Mouse (Mus musculus) lung, embryonic 14.5 days (tissue): ENCODE data around the gene Il18bp. TPM values are rescaled to one million over a fixed set of nuclear protein-coding genes. Genes with fewer than 3 reads are reported as not detected.

ENCODE experiments used
- ATAC-seq: fragments of 200-750 bp; cut with Nextera tagmentation; 2 replicates; pipeline ENCODE4 v1.8.0; 2017; ENCODE audit warnings: mild to moderate bottlenecking, moderate TSS enrichment, moderate library complexity; ENCODE audit not compliant: insufficient read depth
- DNase-seq: peaks from one replicate; pipeline ENCODE4 v3.0.0-alpha.2; 2015
- H3K27ac ChIP-seq: fragments of 300-500 bp; sonication (generic); 2 replicates; pipeline ENCODE4 v1.5.1; 2014; ENCODE audit warnings: low read depth, mild to moderate bottlenecking, moderate library complexity
- H3K27me3 ChIP-seq: fragments of 300-500 bp; sonication (generic); 2 replicates; pipeline ENCODE4 v1.6.1; 2014; ENCODE audit warnings: low read length, control low read depth; ENCODE audit not compliant: insufficient read depth
- H3K36me3 ChIP-seq: fragments of 300-500 bp; sonication (generic); 2 replicates; pipeline ENCODE4 v1.6.1; 2014; ENCODE audit warnings: control low read depth; ENCODE audit not compliant: insufficient read depth
- H3K4me1 ChIP-seq: fragments of 300-500 bp; sonication (generic); 2 replicates; pipeline ENCODE4 v1.6.1; 2014; ENCODE audit warnings: antibody characterized with exemption, control low read depth; ENCODE audit not compliant: insufficient read depth
- H3K4me2 ChIP-seq: fragments of 300-500 bp; sonication (generic); 2 replicates; pipeline ENCODE4 v1.6.1; 2014; ENCODE audit warnings: mild to moderate bottlenecking
- H3K4me3 ChIP-seq: fragments of 300-500 bp; sonication (generic); 2 replicates; pipeline ENCODE4 v1.5.1; 2014; ENCODE audit warnings: low read depth, low read length
- H3K9ac ChIP-seq: fragments of 300-500 bp; sonication (generic); 2 replicates; pipeline ENCODE4 v1.6.1; 2014
- H3K9me3 ChIP-seq: fragments of 300-500 bp; sonication (generic); 2 replicates; pipeline ENCODE4 v1.6.1; 2016; ENCODE audit warnings: low read depth, low read length, control low read depth
- CTCF ChIP-seq: IDR thresholded peaks from 2 replicates; pipeline ENCODE4 v1.5.1; 2016; ENCODE audit warnings: antibody characterized with exemption, low read depth
- WGBS: fragments of 180-500 bp; shearing (Covaris S2); extraction: QIAGEN DNeasy Blood & Tissue Kit; methylation state at CpG from one replicate; pipeline ENCODE4 v1.1.7; 2014; 5-methylcytosine and 5-hydroxymethylcytosine counted together
- polyA plus RNA-seq: library from polyadenylated mRNA; unstranded; fragments of >200 nt; fragmentation: Nextera tagmentation; extraction: Ambion mirVana; gene quantifications from 2 replicates; pipeline ENCODE4 v1.2.1, GENCODE M21; 2014

Gene Il18bp
- polyA plus RNA-seq, 1 experiment from 2014 or later, result 2.6 TPM

DNA sequence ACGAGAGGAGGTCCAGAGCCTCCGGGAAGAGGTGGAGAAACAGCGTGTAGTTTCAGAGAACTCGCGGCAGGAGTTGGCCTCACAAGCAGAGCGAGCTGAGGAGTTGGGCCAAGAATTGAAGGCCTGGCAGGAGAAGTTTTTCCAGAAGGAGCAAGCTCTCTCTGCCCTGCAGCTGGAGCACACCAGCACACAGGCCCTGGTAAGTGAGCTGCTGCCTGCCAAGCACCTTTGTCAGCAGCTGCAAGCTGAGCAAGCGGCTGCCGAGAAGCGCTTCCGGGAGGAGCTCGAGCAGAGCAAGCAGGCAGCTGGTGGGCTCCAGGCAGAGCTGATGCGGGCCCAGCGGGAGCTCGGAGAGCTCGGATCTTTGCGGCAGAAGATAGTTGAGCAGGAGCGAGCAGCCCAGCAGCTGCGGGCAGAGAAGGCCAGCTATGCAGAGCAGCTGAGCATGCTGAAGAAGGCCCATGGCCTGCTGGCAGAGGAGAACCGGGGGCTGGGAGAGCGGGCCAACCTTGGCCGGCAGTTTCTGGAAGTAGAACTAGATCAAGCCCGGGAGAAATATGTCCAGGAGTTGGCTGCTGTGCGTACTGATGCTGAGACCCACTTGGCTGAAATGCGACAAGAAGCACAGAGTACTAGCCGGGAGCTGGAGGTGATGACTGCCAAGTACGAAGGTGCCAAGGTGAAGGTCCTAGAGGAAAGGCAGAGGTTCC lies 17.4 kb downstream of the Il18bp start:
- TF ChIP-seq CTCF, result no peak

DNA sequence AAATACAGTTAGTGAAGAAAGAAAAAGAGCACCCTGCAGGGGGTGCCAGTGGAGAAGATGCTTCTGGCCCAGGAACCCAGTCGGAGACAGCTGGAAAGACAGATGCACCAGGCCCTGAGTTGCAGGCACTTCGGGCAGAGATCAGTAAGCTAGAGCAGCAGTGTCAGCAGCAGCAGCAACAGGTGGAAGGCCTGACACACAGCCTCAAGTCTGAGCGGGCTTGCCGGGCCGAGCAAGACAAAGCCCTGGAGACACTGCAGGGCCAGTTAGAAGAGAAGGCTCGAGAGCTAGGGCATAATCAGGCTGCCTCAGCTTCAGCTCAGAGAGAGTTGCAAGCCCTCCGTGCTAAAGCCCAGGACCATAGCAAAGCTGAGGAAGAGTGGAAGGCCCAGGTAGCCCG lies 18.2 kb downstream of the Il18bp start:
- ATAC-seq, result no peak
- Histone ChIP-seq H3K4me2 (no peak overlapping the region), H3K27me3 (no peaks in the 10 kb centered on the region), H3K36me3 (peaks cover 99% of the 10 kb centered on the region), H3K9me3 (no peaks in the 10 kb centered on the region), H3K4me3 (no peak overlapping the region), H3K9ac (no peak overlapping the region), H3K4me1 (no peaks in the 10 kb centered on the region), H3K27ac (no peak overlapping the region)
- TF ChIP-seq CTCF, result no peak
- WGBS, result 92% methylated on average over 8 of the region's 8 CpGs
- DNase-seq, result no peak

More for the DNA sequence above, 17.4 kb downstream of the Il18bp start:
- H3K27ac ChIP-seq, result no peak overlapping the region
- H3K4me1 ChIP-seq, result no peaks in the 10 kb centered on the region
- H3K9me3 ChIP-seq, result no peaks in the 10 kb centered on the region
- no peaks in the 10 kb centered on the region for H3K27me3 ChIP-seq
- WGBS, result 85% methylated on average over 26 of the region's 26 CpGs
- H3K9ac ChIP-seq, result no peak overlapping the region
- no peak for DNase-seq
- H3K36me3 ChIP-seq, result peaks cover 99% of the 10 kb centered on the region
- H3K4me3 ChIP-seq, result no peak overlapping the region
- ATAC-seq, result no peak
- no peak overlapping the region for H3K4me2 ChIP-seq

DNA sequence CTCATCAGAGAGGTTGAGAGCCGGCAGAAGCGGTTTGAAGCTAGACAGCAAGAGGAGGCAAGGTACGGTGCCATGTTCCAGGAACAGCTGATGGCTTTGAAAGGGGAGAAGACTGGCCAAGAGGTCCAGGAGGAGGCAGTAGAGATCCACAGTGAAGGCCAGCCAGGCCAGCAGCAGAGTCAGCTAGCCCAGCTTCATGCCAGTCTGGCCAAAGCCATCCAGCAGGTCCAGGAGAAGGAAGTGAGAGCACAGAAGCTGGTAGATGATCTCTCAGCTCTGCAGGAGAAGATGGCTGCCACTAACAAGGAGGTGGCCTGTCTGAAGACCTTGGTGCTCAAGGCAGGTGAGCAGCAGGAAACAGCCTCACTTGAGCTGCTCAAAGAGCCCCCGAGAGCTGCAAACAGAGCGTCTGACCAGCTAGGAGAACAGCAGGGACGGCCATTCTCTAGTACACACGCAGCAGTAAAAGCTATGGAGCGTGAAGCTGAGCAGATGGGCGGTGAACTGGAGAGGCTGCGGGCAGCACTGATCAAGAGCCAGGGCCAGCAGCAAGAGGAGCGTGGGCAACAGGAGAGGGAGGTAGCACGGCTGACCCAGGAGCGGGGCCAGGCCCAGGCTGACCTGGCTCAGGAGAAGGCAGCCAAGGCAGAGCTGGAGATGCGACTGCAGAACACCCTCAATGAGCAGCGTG lies 18.9 kb downstream of the Il18bp start:
- H3K27ac ChIP-seq, result no peak overlapping the region; the same call in 1 of the 2 replicates
- no peak for ATAC-seq

DNA sequence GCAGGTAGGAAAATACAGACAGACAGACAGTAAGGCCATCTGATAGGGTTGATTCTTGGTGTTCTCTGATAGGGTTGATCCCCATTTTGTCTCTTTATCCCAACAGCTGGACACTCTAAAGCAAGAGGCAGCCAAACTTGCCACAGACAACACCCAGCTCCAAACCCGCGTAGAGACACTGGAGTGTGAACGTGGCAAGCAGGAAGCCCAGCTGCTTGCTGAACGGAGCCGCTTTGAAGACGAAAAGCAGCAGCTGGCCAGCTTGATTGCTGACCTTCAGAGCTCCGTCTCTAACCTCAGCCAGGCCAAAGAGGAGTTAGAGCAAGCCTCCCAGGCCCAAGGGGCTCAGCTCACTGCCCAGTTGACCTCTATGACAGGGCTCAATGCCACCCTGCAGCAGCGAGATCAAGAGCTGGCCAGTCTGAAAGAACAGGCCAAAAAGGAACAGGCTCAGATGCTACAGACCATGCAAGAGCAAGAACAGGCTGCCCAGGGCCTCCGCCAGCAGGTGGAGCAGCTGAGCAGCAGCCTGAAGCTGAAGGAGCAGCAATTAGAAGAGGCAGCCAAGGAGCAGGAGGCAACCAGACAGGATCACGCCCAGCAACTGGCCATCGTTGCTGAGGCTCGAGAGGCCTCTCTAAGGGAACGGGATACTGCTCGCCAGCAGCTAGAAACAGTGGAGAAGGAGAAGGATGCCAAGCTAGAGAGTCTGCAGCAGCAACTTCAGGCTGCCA lies 20.1 kb downstream of the Il18bp start:
- Histone ChIP-seq H3K9ac (no peak overlapping the region), H3K27me3 (no peaks in the 10 kb centered on the region), H3K36me3 (peaks cover 100% of the 10 kb centered on the region), H3K4me3 (no peak overlapping the region), H3K4me2 (no peak overlapping the region), H3K9me3 (no peaks in the 10 kb centered on the region), H3K4me1 (no peaks in the 10 kb centered on the region), H3K27ac (no peak overlapping the region)
- ATAC-seq, result peak; percentile 72
- peak; percentile 97 for TF ChIP-seq CTCF
- DNase-seq, result peak; percentile 87
- WGBS, result 52% methylated on average over 14 of the region's 14 CpGs

More for the DNA sequence above, 18.9 kb downstream of the Il18bp start:
- H3K4me3 ChIP-seq, result no peak overlapping the region
- H3K4me2 ChIP-seq, result no peak overlapping the region
- H3K27me3 ChIP-seq, result no peaks in the 10 kb centered on the region
- peaks cover 99% of the 10 kb centered on the region for H3K36me3 ChIP-seq
- TF ChIP-seq CTCF, result no peak
- WGBS, result 93% methylated on average over 15 of the region's 15 CpGs
- H3K9me3 ChIP-seq, result no peaks in the 10 kb centered on the region
- no peak for DNase-seq
- H3K9ac ChIP-seq, result no peak overlapping the region
- no peaks in the 10 kb centered on the region for H3K4me1 ChIP-seq

DNA sequence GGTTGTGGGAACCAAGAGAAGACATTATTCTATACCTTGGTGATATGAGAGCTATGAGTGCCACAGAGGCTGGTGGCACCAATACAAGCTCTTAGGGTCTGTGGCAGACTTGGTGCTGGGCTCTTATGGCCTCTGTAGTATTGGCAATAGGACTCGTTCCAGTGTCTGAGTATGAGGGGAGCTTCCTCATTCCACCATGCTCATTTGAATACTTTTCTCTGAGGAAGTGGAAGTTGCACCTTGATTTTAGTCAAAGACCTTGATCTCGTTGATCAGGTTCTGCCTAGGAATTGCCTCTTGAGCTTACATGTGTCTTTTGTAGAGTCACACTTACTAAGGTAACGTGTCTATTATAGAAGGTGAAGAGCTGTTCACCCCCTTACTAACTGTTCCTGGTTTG lies 24.2 kb downstream of the Il18bp start:
- no peak overlapping the region for H3K27ac ChIP-seq
- H3K36me3 ChIP-seq, result peaks cover 99% of the 10 kb centered on the region
- no peaks in the 10 kb centered on the region for H3K4me1 ChIP-seq
- DNase-seq (no peak), ATAC-seq (no peak)
- no peaks in the 10 kb centered on the region for H3K27me3 ChIP-seq
- H3K4me3 ChIP-seq, result no peak overlapping the region
- 90% methylated on average over 3 of the region's 3 CpGs for WGBS
- no peak overlapping the region for H3K4me2 ChIP-seq
- no peaks in the 10 kb centered on the region for H3K9me3 ChIP-seq
- no peak for TF ChIP-seq CTCF
- no peak overlapping the region for H3K9ac ChIP-seq

DNA sequence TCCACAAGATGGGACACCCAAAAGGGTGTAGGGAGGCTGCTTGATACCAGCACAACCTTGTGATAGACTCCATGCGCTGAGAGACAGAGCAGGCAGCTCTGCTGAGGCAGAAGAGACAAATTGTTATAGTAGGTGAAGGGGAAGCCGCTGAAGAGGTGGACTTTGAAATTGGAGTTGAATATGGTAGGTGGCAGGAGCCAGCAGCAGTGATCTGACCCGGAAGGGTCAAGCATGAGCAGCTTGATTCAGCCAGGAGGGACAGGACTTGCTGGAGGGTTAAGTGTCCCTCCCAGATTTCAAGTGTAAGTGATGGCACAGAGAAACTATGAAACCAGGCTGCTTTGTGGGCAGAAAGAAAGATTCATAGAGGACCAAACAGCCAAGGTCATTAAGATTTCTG lies 33.4 kb downstream of the Il18bp start:
- H3K27me3 ChIP-seq, result no peaks in the 10 kb centered on the region
- H3K4me3 ChIP-seq, result no peak overlapping the region
- no peak for ATAC-seq
- DNase-seq, result no peak
- no peak overlapping the region for H3K4me2 ChIP-seq
- H3K9me3 ChIP-seq, result no peaks in the 10 kb centered on the region
- H3K36me3 ChIP-seq, result peaks cover 71% of the 10 kb centered on the region
- H3K4me1 ChIP-seq, result no peaks in the 10 kb centered on the region
- no peak overlapping the region for H3K27ac ChIP-seq
- 93% methylated on average over 3 of the region's 3 CpGs for WGBS
- H3K9ac ChIP-seq, result no peak overlapping the region
- no peak for TF ChIP-seq CTCF

DNA sequence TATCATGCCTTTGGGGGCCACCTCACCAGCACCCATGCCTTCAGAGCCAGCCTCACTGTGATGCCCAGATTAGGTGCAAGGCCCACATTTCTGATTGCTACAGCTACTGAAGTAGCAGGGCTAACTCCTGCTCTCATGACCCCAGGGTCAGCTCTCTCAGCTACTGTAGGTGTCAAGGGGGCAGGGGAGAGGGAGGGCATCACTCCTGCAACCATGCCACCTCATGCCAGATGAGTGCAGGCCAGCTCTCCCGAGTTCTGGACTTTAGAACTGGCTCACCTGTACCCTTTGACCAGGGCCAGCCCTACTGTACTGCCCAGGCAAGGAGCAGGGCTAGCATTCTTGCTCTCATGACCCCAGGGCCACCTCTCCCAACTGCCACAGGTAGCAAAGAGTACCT lies 35.8 kb downstream of the Il18bp start:
- no peak overlapping the region for H3K9ac ChIP-seq
- H3K4me1 ChIP-seq, result no peaks in the 10 kb centered on the region
- H3K27me3 ChIP-seq, result no peaks in the 10 kb centered on the region
- no peak for DNase-seq
- 70% methylated on average over 1 of the region's 1 CpGs for WGBS
- no peaks in the 10 kb centered on the region for H3K9me3 ChIP-seq
- no peak overlapping the region for H3K4me3 ChIP-seq
- TF ChIP-seq CTCF, result no peak
- H3K27ac ChIP-seq, result no peak overlapping the region
- ATAC-seq, result no peak
- H3K36me3 ChIP-seq, result peaks cover 54% of the 10 kb centered on the region
- H3K4me2 ChIP-seq, result no peak overlapping the region
